ENCODE assay signal across 9 mouse cellular contexts in the genomic region with DNA sequence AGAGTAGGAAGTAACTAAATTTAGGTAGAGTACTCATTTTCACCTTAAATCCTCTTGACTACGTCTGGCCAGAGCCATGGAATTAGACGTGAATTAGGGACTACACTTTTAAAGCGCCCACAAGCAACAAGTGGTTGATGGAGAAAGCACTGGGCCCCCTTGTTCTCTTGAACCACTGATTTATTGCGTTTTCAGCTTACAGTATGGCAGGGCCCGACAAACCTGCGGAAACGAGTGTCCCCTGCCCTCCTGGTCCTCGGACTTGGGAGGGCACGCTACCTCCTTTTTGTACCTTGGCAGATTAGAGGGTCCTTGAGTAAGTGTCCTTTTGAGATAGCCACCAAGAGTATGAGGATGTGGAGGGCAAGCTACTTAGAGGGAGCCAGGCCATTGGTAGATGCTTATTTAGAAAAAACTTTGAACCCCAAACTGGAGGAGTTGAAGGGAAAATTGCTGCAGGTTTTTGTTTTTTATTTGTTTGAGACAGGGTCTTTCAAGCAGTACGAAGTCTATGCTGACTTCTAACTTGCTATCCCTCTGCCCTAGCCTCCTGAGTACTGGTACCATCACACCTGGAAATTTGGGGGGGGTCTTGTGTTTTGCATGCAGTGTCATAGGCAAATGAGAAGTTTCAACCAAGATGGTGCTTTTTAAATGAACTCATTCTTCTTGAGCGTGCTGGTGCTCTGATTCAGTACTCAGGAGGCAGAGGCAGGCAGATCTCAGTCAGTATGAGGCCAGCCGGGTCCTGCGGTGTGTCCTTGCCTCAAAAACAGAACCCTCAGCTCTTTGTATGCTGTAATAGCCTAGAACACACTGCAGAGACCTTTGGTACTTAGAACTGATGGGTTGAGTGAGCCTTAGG. TPM values are rescaled to one million over a fixed set of nuclear protein-coding genes. Genes with fewer than 3 reads are reported as not detected.
A peak's percentile ranks its signal among the peaks of the same experiment; 100 is the strongest.
DNase-seq lines count a peak whose midpoint lies in the region; ATAC-seq and TF ChIP-seq lines count a peak whose summit lies in the region.
"Had no signal": no experiment of that assay in that cellular context is flagged by ENCODE, and none has a peak within 500 bp of the region (broad histone marks: within the 10 kb centered on the region; RNA-seq: fewer than 3 reads in every experiment).

No protein-coding gene starts in this region.

- H3K27me3 ChIP-seq in heart, adult 2 months (ENCODE audit: control insufficient read depth, insufficient read depth, low read length) = no peaks in the 10 kb centered on the region
- H3K27me3 ChIP-seq in forebrain, embryonic 12.5 days = 0 out of 2 replicates have a peak, but pooled peaks cover 4% of the 10 kb centered on the region
- no peaks in the 10 kb centered on the region for H3K27me3 ChIP-seq in liver, embryonic 15.5 days
- H3K27me3 ChIP-seq: Patski had no signal

- intact Hi-C loops in heart, adult 2 months (cut with DNase I) = loop anchor here (2.0 to 10.0 kb wide), 4 partner anchors 32 to 256 kb away; partner anchors contain the start of genes Trmo and Xpa
- intact Hi-C loops in heart, postnatal 25 days (cut with DNase I) = loop anchor here (1.0 to 5.0 kb wide), 2 partner anchors 34 to 64 kb away; partner anchors contain the start of genes Nans and Trmo

- peaks cover 7% of the 10 kb centered on the region for H3K79me2 ChIP-seq in heart, adult 2 months (replicated peaks; ENCODE audit: control insufficient read depth, insufficient read depth, low read length)

- H3K4me3 ChIP-seq in heart, adult 2 months = peak overlapping the region; percentile 95
- peak overlapping the region; percentile 90 for H3K4me3 ChIP-seq in forebrain, embryonic 12.5 days (replicated peaks)
- peak overlapping the region; percentile 92 for H3K4me3 ChIP-seq in liver, embryonic 15.5 days (replicated peaks)

- TF ChIP-seq CTCF in heart, adult 2 months (IDR thresholded peaks at IDR 0.05) = no peak

- DNase-seq in heart, adult 2 months = peak in 1 of 2 experiments; percentile 24
- DNase-seq in heart, postnatal 25 days (ENCODE audit: low spot score) = no peak
- peak; percentile 77 for DNase-seq in A20 (ENCODE audit: low read depth, low spot score)
- DNase-seq in yolk sac, embryonic 10.5 days (ENCODE audit: low spot score) = no peak
- DNase-seq in lung, postnatal 25 days (ENCODE audit: low spot score) = no peak

- H3K36me3 ChIP-seq in heart, adult 2 months (ENCODE audit: control insufficient read depth, insufficient read depth, low read length) = peaks cover 4% of the 10 kb centered on the region; the same call in 1 of the 2 replicates
- H3K36me3 ChIP-seq in forebrain, embryonic 12.5 days (replicated peaks) = no peaks in the 10 kb centered on the region
- H3K36me3 ChIP-seq in liver, embryonic 15.5 days (replicated peaks) = peaks cover 48% of the 10 kb centered on the region

- no peak for TF ChIP-seq POLR2A in heart, adult 2 months (IDR thresholded peaks at IDR 0.05; ENCODE audit: insufficient read depth, low read depth, low read length)

- 51% methylated on average over 13 of the region's 13 CpGs for WGBS in heart, adult 2 months
- WGBS in forebrain, embryonic 12.5 days = 39% methylated on average over 13 of the region's 13 CpGs
- WGBS in liver, embryonic 15.5 days (ENCODE audit: insufficient replicate concordance) = 11% methylated on average over 13 of the region's 13 CpGs

- H3K4me1 ChIP-seq in heart, adult 2 months (ENCODE audit: control insufficient read depth, insufficient read depth, low read length) = peaks cover 9% of the 10 kb centered on the region
- peaks cover 34% of the 10 kb centered on the region for H3K4me1 ChIP-seq in forebrain, embryonic 12.5 days
- peaks cover 77% of the 10 kb centered on the region for H3K4me1 ChIP-seq in liver, embryonic 15.5 days (replicated peaks)

- ATAC-seq in forebrain, embryonic 12.5 days (ENCODE audit: low FRiP score) = no peak
- ATAC-seq in liver, embryonic 15.5 days (ENCODE audit: insufficient read depth) = no peak
- no peak for ATAC-seq in erythroid progenitor cell, adult 5-6 weeks (replicated peaks; ENCODE audit: low FRiP score, poor library complexity, severe bottlenecking)

- peak overlapping the region; percentile 87 for H3K27ac ChIP-seq in heart, adult 2 months
- H3K27ac ChIP-seq in forebrain, embryonic 12.5 days = peak overlapping the region; percentile 99
- peak overlapping the region; percentile 98 for H3K27ac ChIP-seq in liver, embryonic 15.5 days (replicated peaks)

- no peaks in the 10 kb centered on the region for H3K9me3 ChIP-seq in forebrain, embryonic 12.5 days
- H3K9me3 ChIP-seq in liver, embryonic 15.5 days (replicated peaks) = no peaks in the 10 kb centered on the region

- no peak overlapping the region for H3K9ac ChIP-seq in heart, adult 2 months (ENCODE audit: low read depth, low read length)
- peak overlapping the region; percentile 99 for H3K9ac ChIP-seq in forebrain, embryonic 12.5 days
- peak overlapping the region; percentile 98 for H3K9ac ChIP-seq in liver, embryonic 15.5 days

- peak overlapping the region; percentile 87 for H3K4me2 ChIP-seq in forebrain, embryonic 12.5 days
- peak overlapping the region; percentile 90 for H3K4me2 ChIP-seq in liver, embryonic 15.5 days

- no peak for TF ChIP-seq EP300 in heart, adult 2 months (IDR thresholded peaks at IDR 0.05; ENCODE audit: insufficient read depth, low read depth, low read length)

RNA-seq across cellular contexts. Expression of gene Anp32b, which starts 2.4 kb away (rescaled TPM):
- total RNA-seq in heart, adult 2 months (2021) = 10 to 100 TPM; 53.5 to 57.8 TPM
- polyA plus RNA-seq in heart, adult 2 months (2012; rRNA removed) = 9.5 and 14.2 TPM in 2 replicates
- 10 to 100 TPM; 51.7 to 57.3 TPM for total RNA-seq in heart, postnatal 25 days (2021)
- polyA plus RNA-seq in forebrain, embryonic 12.5 days (2016; fragmentation: Nextera tagmentation; extraction: Ambion mirVana) = 301 and 311 TPM in 2 replicates
- 387 TPM in 2 replicates for polyA plus RNA-seq in liver, embryonic 15.5 days (2015; fragmentation: Nextera tagmentation; extraction: Ambion mirVana)
- 1,527 and 1,581 TPM in 2 replicates for total RNA-seq in erythroid progenitor cell, adult 5-6 weeks (2015; ENCODE audit: low replicate concordance)
- total RNA-seq in erythroid progenitor cell, adult 5-6 weeks (2017; ENCODE audit: low replicate concordance) = 312 and 462 TPM in 2 replicates

RNA-seq across cellular contexts. Expression of gene Nans, which starts 36.0 kb away (rescaled TPM):
- 10 to 100 TPM; 11.3 to 16.4 TPM for total RNA-seq in heart, adult 2 months (2021)
- 12.0 and 17.3 TPM in 2 replicates for polyA plus RNA-seq in heart, adult 2 months (2012; rRNA removed)
- 10 to 100 TPM; 15.5 to 16.5 TPM for total RNA-seq in heart, postnatal 25 days (2021)
- 63.5 and 75.8 TPM in 2 replicates for polyA plus RNA-seq in forebrain, embryonic 12.5 days (2016; fragmentation: Nextera tagmentation; extraction: Ambion mirVana)
- 45.1 and 51.9 TPM in 2 replicates for polyA plus RNA-seq in liver, embryonic 15.5 days (2015; fragmentation: Nextera tagmentation; extraction: Ambion mirVana)
- 25.6 and 32.4 TPM in 2 replicates for total RNA-seq in erythroid progenitor cell, adult 5-6 weeks (2015; ENCODE audit: low replicate concordance)
- total RNA-seq in erythroid progenitor cell, adult 5-6 weeks (2017; ENCODE audit: low replicate concordance) = 22.1 and 29.0 TPM in 2 replicates

RNA-seq across cellular contexts. Expression of gene Hemgn, which starts 39.8 kb away (rescaled TPM):
- under 1 TPM; 0.10 to 0.73 TPM for total RNA-seq in heart, adult 2 months (2021)
- 0.06 TPM in 1 of 2 replicates, not detected in the other for polyA plus RNA-seq in heart, adult 2 months (2012; rRNA removed)
- under 1 TPM; 0.18 to 0.42 TPM for total RNA-seq in heart, postnatal 25 days (2021)
- polyA plus RNA-seq in forebrain, embryonic 12.5 days (2016; fragmentation: Nextera tagmentation; extraction: Ambion mirVana) = 2.0 and 2.8 TPM in 2 replicates
- polyA plus RNA-seq in liver, embryonic 15.5 days (2015; fragmentation: Nextera tagmentation; extraction: Ambion mirVana) = 386 and 388 TPM in 2 replicates
- total RNA-seq in erythroid progenitor cell, adult 5-6 weeks (2015; ENCODE audit: low replicate concordance) = 1,402 and 1,484 TPM in 2 replicates
- total RNA-seq in erythroid progenitor cell, adult 5-6 weeks (2017; ENCODE audit: low replicate concordance) = 1,540 and 1,607 TPM in 2 replicates
- polyA plus RNA-seq: Patski had no signal

Comparison
In these comparisons a context has a peak if more than half of its experiments do, and no peak if none do; other contexts are left out.
1. RNA of gene Anp32b, which starts 2.4 kb away (total RNA-seq): 312 to 1,581 TPM in erythroid progenitor cell, adult 5-6 weeks; 53.5 to 57.8 TPM in heart, adult 2 months and 51.7 to 57.3 TPM in heart, postnatal 25 days; every median in the first group is over 4 times any median in the second.
2. RNA of gene Hemgn, which starts 39.8 kb away (total RNA-seq): 1,402 to 1,607 TPM in erythroid progenitor cell, adult 5-6 weeks; 0.10 to 0.73 TPM in heart, adult 2 months and 0.18 to 0.42 TPM in heart, postnatal 25 days; every median in the first group is over 100 times any median in the second.
3. Peak in every context shown above with its lines, with median percentiles within 50 percentile points of each other: H3K27ac ChIP-seq and H3K4me3 ChIP-seq.